ENCODE assay signal across 8 mouse cellular contexts in genomic region chr8:84595648-84596047, GRCm38 (mm10).
DNase-seq lines count a peak whose midpoint lies in the region; ATAC-seq and TF ChIP-seq lines count a peak whose summit lies in the region.
"Had no signal": no experiment of that assay in that cellular context is flagged by ENCODE, and none has a peak within 500 bp of the region (broad histone marks: within the 10 kb centered on the region; RNA-seq: fewer than 3 reads in every experiment).

No protein-coding gene starts in this region.

- intact Hi-C loops in heart, postnatal 14 days (cut with DNase I): no loop called here

- H3K36me3 ChIP-seq in midbrain, embryonic 11.5 days (ENCODE audit: control insufficient read depth, insufficient read depth, low read length): no peaks in the 10 kb centered on the region
- H3K36me3 ChIP-seq in midbrain, embryonic 16.5 days (ENCODE audit: control insufficient read depth, insufficient read depth, low read length): no peaks in the 10 kb centered on the region
- no peaks in the 10 kb centered on the region for H3K36me3 ChIP-seq in liver, adult 2 months (ENCODE audit: control insufficient read depth, insufficient read depth, low read length)

- no peak for ATAC-seq in midbrain, embryonic 11.5 days (ENCODE audit: low FRiP score)
- ATAC-seq in midbrain, embryonic 16.5 days: no peak

- no peak for TF ChIP-seq POLR2A in liver, adult 2 months (IDR thresholded peaks at IDR 0.05; ENCODE audit: extremely low read depth, insufficient read depth, low read length)

- H3K27me3 ChIP-seq in midbrain, embryonic 11.5 days (ENCODE audit: control insufficient read depth, insufficient read depth, low read length): no peaks in the 10 kb centered on the region
- no peaks in the 10 kb centered on the region for H3K27me3 ChIP-seq in midbrain, embryonic 16.5 days (ENCODE audit: control insufficient read depth, insufficient read depth, low read depth, low read length)
- H3K27me3 ChIP-seq in liver, adult 2 months (ENCODE audit: control insufficient read depth, insufficient read depth, low read length): 0 out of 2 replicates have a peak, but pooled peaks cover 1% of the 10 kb centered on the region

- no peaks in the 10 kb centered on the region for H3K79me2 ChIP-seq in liver, adult 2 months (ENCODE audit: control insufficient read depth, insufficient read depth, low read length)

- H3K4me1 ChIP-seq in midbrain, embryonic 11.5 days (ENCODE audit: control insufficient read depth, insufficient read depth, low read length): peaks cover 8% of the 10 kb centered on the region
- H3K4me1 ChIP-seq in midbrain, embryonic 16.5 days (ENCODE audit: control insufficient read depth, insufficient read depth, low read length): peaks cover 6% of the 10 kb centered on the region
- no peaks in the 10 kb centered on the region for H3K4me1 ChIP-seq in liver, adult 2 months (ENCODE audit: control insufficient read depth, insufficient read depth, low read length)

- WGBS in midbrain, embryonic 11.5 days: 19% methylated on average over 9 of the region's 9 CpGs
- 29% methylated on average over 9 of the region's 9 CpGs for WGBS in midbrain, embryonic 16.5 days
- 16% methylated on average over 9 of the region's 9 CpGs for WGBS in liver, adult 2 months

- no peaks in the 10 kb centered on the region for H3K9me3 ChIP-seq in midbrain, embryonic 11.5 days (ENCODE audit: control insufficient read depth, low read length)
- H3K9me3 ChIP-seq in midbrain, embryonic 16.5 days (replicated peaks; ENCODE audit: control insufficient read depth, low read length, poor library complexity, severe bottlenecking): no peaks in the 10 kb centered on the region

- H3K4me3 ChIP-seq in midbrain, embryonic 11.5 days (ENCODE audit: low read depth, low read length): no peak overlapping the region
- no peak overlapping the region for H3K4me3 ChIP-seq in midbrain, embryonic 16.5 days (ENCODE audit: low read depth, low read length)
- no peak overlapping the region for H3K4me3 ChIP-seq in liver, adult 2 months (ENCODE audit: insufficient read depth, low read depth, low read length)
- H3K4me3 ChIP-seq: myocyte had no signal

- no peak overlapping the region for H3K4me2 ChIP-seq in midbrain, embryonic 11.5 days
- H3K4me2 ChIP-seq in midbrain, embryonic 16.5 days (ENCODE audit: low read length): no peak overlapping the region

- TF ChIP-seq CTCF in liver, adult 2 months (IDR thresholded peaks at IDR 0.05; ENCODE audit: low read depth, low read length): peak; percentile 55

- no peak overlapping the region for H3K9ac ChIP-seq in midbrain, embryonic 11.5 days (ENCODE audit: low read length)
- H3K9ac ChIP-seq in midbrain, embryonic 16.5 days (ENCODE audit: low read depth, low read length): no peak overlapping the region
- H3K9ac ChIP-seq in liver, adult 2 months (ENCODE audit: low read depth, low read length): no peak overlapping the region

- no peak overlapping the region for H3K27ac ChIP-seq in midbrain, embryonic 11.5 days (ENCODE audit: low read depth, low read length)
- no peak overlapping the region for H3K27ac ChIP-seq in midbrain, embryonic 16.5 days (ENCODE audit: low read length)
- no peak overlapping the region for H3K27ac ChIP-seq in liver, adult 2 months (replicated peaks; ENCODE audit: insufficient read depth, low read depth, low read length)

- peak; percentile 90 for DNase-seq in midbrain, embryonic 11.5 days (ENCODE audit: low spot score, missing footprints)
- peak; percentile 79 for DNase-seq in MN1 (ENCODE audit: low spot score)
- peak; percentile 53 for DNase-seq in c-Kit-positive CD71-positive TER-119-positive erythroid progenitor cells, embryonic 14.5 days (ENCODE audit: low spot score)
- peak; percentile 46 to 68 for DNase-seq in heart, postnatal 14 days
- peak; percentile 29 for DNase-seq in liver, adult 2 months (ENCODE audit: extremely low read depth, low read depth, low spot score)
- peak; percentile 75 for DNase-seq in retina, postnatal 1 day

Comparison
In these comparisons a context has a peak if more than half of its experiments do, and no peak if none do; other contexts are left out.
1. DNase-seq: peak in every context shown above with its lines; median percentile 90 in midbrain, embryonic 11.5 days; 79 in MN1; 75 in retina, postnatal 1 day; 57 in heart, postnatal 14 days; 53 in c-Kit-positive CD71-positive TER-119-positive erythroid progenitor cells, embryonic 14.5 days; 29 in liver, adult 2 months.